Mouse (Mus musculus): ENCODE results near the gene Krtdap. TPM values are rescaled to one million over a fixed set of nuclear protein-coding genes. Genes with fewer than 3 reads are reported as not detected.
"Not testable (repeated sequence)": the region's sequence is repeated elsewhere in the genome, so short reads cannot be mapped to it uniquely, and the experiment has no call there.

The Krtdap gene
- total RNA-seq, 2 experiments from 2014 or later, result not detected

- DNase-seq (ENCODE audit: low spot score in 2 of 2); intact Hi-C loops (cut with DNase I): not testable (repeated sequence)
Observed at GRCm38 (mm10) chr7:30828871-30829270, 41.2 kb downstream of the Krtdap start.

- DNase-seq (ENCODE audit: low spot score in 2 of 2), result no peak
- intact Hi-C loops (cut with DNase I), result no loop called here
Observed at GRCm38 (mm10) chr7:30829428-30829827, 41.7 kb downstream of the Krtdap start.

GRCm38 (mm10) chr7:30832261-30832660 is 44.6 kb downstream of the Krtdap start:
- DNase-seq (ENCODE audit: low spot score in 2 of 2), result no peak
- intact Hi-C loops (cut with DNase I), result no loop called here

GRCm38 (mm10) chr7:30832684-30833083 is 45.0 kb downstream of the Krtdap start:
- DNase-seq (ENCODE audit: low spot score in 2 of 2); intact Hi-C loops (cut with DNase I): not testable (repeated sequence)

- intact Hi-C loops (cut with DNase I), result no loop called here
- DNase-seq (ENCODE audit: low spot score in 2 of 2), result no peak
Observed at GRCm38 (mm10) chr7:30837277-30837676, 49.6 kb downstream of the Krtdap start.

GRCm38 (mm10) chr7:30840306-30840705 is 52.6 kb downstream of the Krtdap start:
- no peak for DNase-seq (ENCODE audit: low spot score in 2 of 2)
- intact Hi-C loops (cut with DNase I), result no loop called here

Other genes starting within 250 kb of the Krtdap start
- 10 to 100 TPM in 1 of 2 experiments, 1 to 10 TPM in 1; 5.3 to 10.8 TPM for gene Hspb6, start 235.7 kb upstream of the Krtdap start, total RNA-seq (2021)
- 1 to 10 TPM; 2.7 to 3.8 TPM for gene Proser3, start 235.6 kb upstream of the Krtdap start, total RNA-seq (2021)
- gene Lin37, start 228.1 kb upstream of the Krtdap start, total RNA-seq (2021), result 10 to 100 TPM; 37.5 to 39.0 TPM
- 10 to 100 TPM; 60.2 to 61.4 TPM for gene U2af1l4, start 224.6 kb upstream of the Krtdap start, total RNA-seq (2021)
- gene Gm49396, start 224.6 kb upstream of the Krtdap start, total RNA-seq (2021), result 1 to 10 TPM; 3.8 to 4.6 TPM
- 10 to 100 TPM; 81.0 to 81.3 TPM for gene Psenen, start 224.3 kb upstream of the Krtdap start, total RNA-seq (2021)
- 1 to 10 TPM; 1.1 to 1.6 TPM for gene Igflr1, start 222.5 kb upstream of the Krtdap start, total RNA-seq (2021)
- 10 to 100 TPM; 48.5 to 49.0 TPM for gene Kmt2b, start 199.2 kb upstream of the Krtdap start, total RNA-seq (2021)
- gene Zbtb32, start 189.0 kb upstream of the Krtdap start, total RNA-seq (2021), result not detected
- gene Upk1a, start 175.0 kb upstream of the Krtdap start, total RNA-seq (2021), result under 1 TPM; 0.32 to 0.48 TPM
- gene Cox6b1, start 161.7 kb upstream of the Krtdap start, total RNA-seq (2021), result 100 to 1,000 TPM; 783 to 807 TPM
- not detected for gene Etv2, start 152.0 kb upstream of the Krtdap start, total RNA-seq (2021)
- gene Rbm42, start 137.6 kb upstream of the Krtdap start, total RNA-seq (2021), result 10 to 100 TPM; 67.9 to 69.0 TPM
- gene Haus5, start 122.9 kb upstream of the Krtdap start, total RNA-seq (2021), result 1 to 10 TPM; 5.9 to 6.5 TPM
- not detected for gene Pmis2, start 116.3 kb upstream of the Krtdap start, total RNA-seq (2021)
- gene 2200002J24Rik, start 89.0 kb upstream of the Krtdap start, total RNA-seq (2021), result not detected
- gene Atp4a, start 75.7 kb upstream of the Krtdap start, total RNA-seq (2021), result 1 to 10 TPM in 1 of 2 experiments, under 1 TPM in 1; 0.78 to 1.0 TPM
- gene Tmem147, start 58.4 kb upstream of the Krtdap start, total RNA-seq (2021), result 100 to 1,000 TPM; 137 TPM
- not detected for gene Gapdhs, start 44.2 kb upstream of the Krtdap start, total RNA-seq (2021)
- 10 to 100 TPM in 1 of 2 experiments, 1 to 10 TPM in 1; 5.5 to 10.0 TPM for gene Sbsn, start 36.4 kb upstream of the Krtdap start, total RNA-seq (2021)
- gene Dmkn, start 24.1 kb upstream of the Krtdap start, total RNA-seq (2021), result 1 to 10 TPM; 3.6 to 4.2 TPM
- gene Ffar2, start 35.9 kb downstream of the Krtdap start, total RNA-seq (2021), result under 1 TPM in 1 of 2 experiments, not detected in 1; 0.17 TPM
- under 1 TPM in 1 of 2 experiments, not detected in 1; 0.21 TPM for gene Ffar3, start 68.3 kb downstream of the Krtdap start, total RNA-seq (2021)
- gene Ffar1, start 73.7 kb downstream of the Krtdap start, total RNA-seq (2021), result not detected
- not detected for gene Cd22, start 92.4 kb downstream of the Krtdap start, total RNA-seq (2021)
- 100 to 1,000 TPM; 112 to 195 TPM for gene Mag, start 127.0 kb downstream of the Krtdap start, total RNA-seq (2021)
- gene Hamp2, start 136.8 kb downstream of the Krtdap start, total RNA-seq (2021), result not detected
- gene Hamp, start 156.1 kb downstream of the Krtdap start, total RNA-seq (2021), result not detected
- 100 to 1,000 TPM; 113 to 115 TPM for gene Usf2, start 168.9 kb downstream of the Krtdap start, total RNA-seq (2021)
- gene Lsr, start 185.6 kb downstream of the Krtdap start, total RNA-seq (2021), result 10 to 100 TPM; 11.9 to 13.0 TPM
- under 1 TPM; 0.18 to 0.27 TPM for gene Fam187b, start 185.9 kb downstream of the Krtdap start, total RNA-seq (2021)

All from left cerebral cortex, postnatal 14 days (tissue).